Mouse (Mus musculus) forebrain, postnatal 0 days (tissue): ENCODE data around the gene Tmem217. TPM values are rescaled to one million over a fixed set of nuclear protein-coding genes. Genes with fewer than 3 reads are reported as not detected.
"Not testable (repeated sequence)": the region's sequence is repeated elsewhere in the genome, so short reads cannot be mapped to it uniquely, and the experiment has no call there.

ENCODE experiments used
- ATAC-seq: fragments of 200-750 bp; cut with Nextera tagmentation; 2 replicates; pipeline ENCODE4 v1.8.0; 2017; ENCODE audit warnings: mild to moderate bottlenecking, moderate library complexity
- DNase-seq: peaks from one replicate; pipeline ENCODE4 v3.0.0-alpha.2; 2015
- H3K27ac ChIP-seq: fragments of 300-500 bp; sonication (generic); 2 replicates; pipeline ENCODE4 v1.5.1; 2014; ENCODE audit warnings: low read depth, mild to moderate bottlenecking, antibody characterized with exemption, low read length, moderate library complexity, mixed read lengths
- H3K27me3 ChIP-seq: fragments of 300-500 bp; sonication (generic); 2 replicates; pipeline ENCODE4 v1.6.1; 2014; ENCODE audit warnings: mild to moderate bottlenecking, low read length, mixed read lengths; ENCODE audit not compliant: insufficient read depth
- H3K36me3 ChIP-seq: fragments of 300-500 bp; sonication (generic); 2 replicates; pipeline ENCODE4 v1.6.1; 2014; ENCODE audit warnings: mild to moderate bottlenecking, moderate library complexity; ENCODE audit not compliant: insufficient read depth
- H3K4me1 ChIP-seq: fragments of 300-500 bp; sonication (generic); 2 replicates; pipeline ENCODE4 v1.6.1; 2014; ENCODE audit warnings: antibody characterized with exemption; ENCODE audit not compliant: insufficient read depth
- H3K4me2 ChIP-seq: fragments of 300-500 bp; sonication (generic); 2 replicates; pipeline ENCODE4 v1.6.1; 2014; ENCODE audit warnings: low read depth, mild to moderate bottlenecking, moderate library complexity
- H3K4me3 ChIP-seq: fragments of 300-500 bp; sonication (generic); 2 replicates; pipeline ENCODE4 v1.5.1; 2014; ENCODE audit warnings: low read depth, low read length, mixed read lengths
- H3K9ac ChIP-seq: fragments of 300-500 bp; sonication (generic); 2 replicates; pipeline ENCODE4 v1.6.1; 2014; ENCODE audit warnings: mild to moderate bottlenecking
- H3K9me3 ChIP-seq: fragments of 300-500 bp; sonication (generic); 2 replicates; pipeline ENCODE4 v1.6.1; 2016; ENCODE audit warnings: low read length
- CTCF ChIP-seq: sonication (generic); IDR thresholded peaks from 2 replicates; pipeline ENCODE4 v1.5.1; 2016; ENCODE audit warnings: antibody characterized with exemption, control low read depth, low read depth
- WGBS: fragments of 180-500 bp; shearing (Covaris S2); extraction: QIAGEN DNeasy Blood & Tissue Kit; methylation state at CpG from one replicate; pipeline ENCODE4 v1.1.7; 2014; 5-methylcytosine and 5-hydroxymethylcytosine counted together
- polyA plus RNA-seq: library from polyadenylated mRNA; unstranded; fragments of >200 nt; fragmentation: Nextera tagmentation; extraction: Ambion mirVana; gene quantifications from 2 replicates; pipeline ENCODE4 v1.2.1, GENCODE M21; 2015
- total RNA-seq: library from RNA; depleted of rRNA; stranded (reverse); fragments of >200 nt; gene quantifications from 2 replicates; pipeline ENCODE4 v1.2.3, GENCODE M21; 2014

Tmem217 gene
- total and polyA plus RNA-seq, 2 experiments from 2014 or later, result 0.74 TPM; not detected in 1

DNA sequence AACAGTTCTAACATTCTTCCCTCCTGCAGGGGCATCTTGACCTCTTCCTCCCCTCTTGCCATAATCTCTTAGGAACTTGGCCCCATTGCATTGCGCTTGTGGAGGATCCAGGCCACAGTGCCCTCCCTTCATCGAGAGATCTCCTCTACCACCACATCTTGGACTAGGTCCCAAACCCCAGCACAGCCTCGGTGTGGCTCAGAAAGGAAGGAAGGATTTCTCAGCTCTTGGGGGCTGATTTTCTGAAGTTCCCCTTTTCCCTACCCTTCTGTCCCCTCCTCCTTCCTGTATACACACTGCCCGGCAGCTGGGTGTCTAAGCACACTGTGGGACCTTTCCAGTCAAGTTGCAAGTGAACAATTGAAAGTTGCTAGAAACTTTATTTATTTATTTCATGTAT, 54.2 kb downstream of the Tmem217 start:
- Histone ChIP-seq H3K27me3 (no peaks in the 10 kb centered on the region), H3K4me1 (no peaks in the 10 kb centered on the region), H3K36me3 (peaks cover 5% of the 10 kb centered on the region; the same call in 1 of the 2 replicates), H3K27ac (no peak overlapping the region), H3K9me3 (no peaks in the 10 kb centered on the region), H3K9ac (no peak overlapping the region), H3K4me3 (no peak overlapping the region), H3K4me2 (no peak overlapping the region)
- no peak for ATAC-seq
- TF ChIP-seq CTCF, result no peak
- 54% methylated on average over 4 of the region's 4 CpGs for WGBS
- DNase-seq, result no peak

DNA sequence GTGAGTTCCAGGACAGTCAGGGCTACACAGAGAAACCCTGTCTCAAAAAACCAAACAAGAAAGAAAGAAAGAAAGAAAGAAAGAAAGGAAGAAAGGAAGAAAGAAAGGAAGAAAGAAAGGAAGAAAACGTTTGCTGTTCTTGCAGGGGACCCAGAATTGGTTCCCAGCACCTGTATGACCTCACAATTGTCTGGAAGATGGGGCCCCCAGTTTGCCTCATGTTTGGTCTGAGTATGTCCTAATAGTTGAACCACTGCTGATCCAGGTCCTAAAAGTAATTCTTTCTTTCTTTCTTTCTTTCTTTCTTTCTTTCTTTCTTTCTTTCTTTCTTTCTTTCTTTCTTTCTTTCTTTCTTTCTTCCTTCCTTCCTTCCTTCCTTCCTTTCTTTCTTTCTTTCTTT, 54.7 kb downstream of the Tmem217 start:
- not testable (repeated sequence) for H3K4me3 ChIP-seq, H3K9ac ChIP-seq, H3K9me3 ChIP-seq, H3K27ac ChIP-seq, H3K4me1 ChIP-seq, H3K4me2 ChIP-seq, H3K27me3 ChIP-seq, H3K36me3 ChIP-seq, DNase-seq, ATAC-seq
- WGBS, result 63% methylated on average over 1 of the region's 1 CpGs

DNA sequence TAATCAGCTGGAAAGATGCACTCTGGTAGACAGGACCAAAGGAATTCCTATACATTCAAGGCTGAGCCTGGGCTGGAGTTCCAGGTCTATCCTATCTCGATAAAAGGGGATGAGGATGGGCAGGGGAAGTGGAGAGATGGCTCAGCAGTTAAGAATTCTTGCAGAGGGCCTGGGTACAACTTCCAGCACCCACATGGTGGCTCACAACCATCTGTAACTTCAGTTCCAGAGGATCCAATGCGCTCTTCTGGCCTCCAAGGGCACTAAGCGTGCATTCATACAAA, 55.2 kb downstream of the Tmem217 start:
- Histone ChIP-seq H3K27me3 (no peaks in the 10 kb centered on the region), H3K36me3 (peaks cover 5% of the 10 kb centered on the region; the same call in 1 of the 2 replicates), H3K4me1 (no peaks in the 10 kb centered on the region), H3K4me2 (no peak overlapping the region), H3K9me3 (no peaks in the 10 kb centered on the region), H3K9ac (no peak overlapping the region), H3K4me3 (no peak overlapping the region), H3K27ac (no peak overlapping the region)
- WGBS, result 97% methylated on average over 3 of the region's 3 CpGs
- ATAC-seq, result no peak
- no peak for DNase-seq
- TF ChIP-seq CTCF, result no peak

DNA sequence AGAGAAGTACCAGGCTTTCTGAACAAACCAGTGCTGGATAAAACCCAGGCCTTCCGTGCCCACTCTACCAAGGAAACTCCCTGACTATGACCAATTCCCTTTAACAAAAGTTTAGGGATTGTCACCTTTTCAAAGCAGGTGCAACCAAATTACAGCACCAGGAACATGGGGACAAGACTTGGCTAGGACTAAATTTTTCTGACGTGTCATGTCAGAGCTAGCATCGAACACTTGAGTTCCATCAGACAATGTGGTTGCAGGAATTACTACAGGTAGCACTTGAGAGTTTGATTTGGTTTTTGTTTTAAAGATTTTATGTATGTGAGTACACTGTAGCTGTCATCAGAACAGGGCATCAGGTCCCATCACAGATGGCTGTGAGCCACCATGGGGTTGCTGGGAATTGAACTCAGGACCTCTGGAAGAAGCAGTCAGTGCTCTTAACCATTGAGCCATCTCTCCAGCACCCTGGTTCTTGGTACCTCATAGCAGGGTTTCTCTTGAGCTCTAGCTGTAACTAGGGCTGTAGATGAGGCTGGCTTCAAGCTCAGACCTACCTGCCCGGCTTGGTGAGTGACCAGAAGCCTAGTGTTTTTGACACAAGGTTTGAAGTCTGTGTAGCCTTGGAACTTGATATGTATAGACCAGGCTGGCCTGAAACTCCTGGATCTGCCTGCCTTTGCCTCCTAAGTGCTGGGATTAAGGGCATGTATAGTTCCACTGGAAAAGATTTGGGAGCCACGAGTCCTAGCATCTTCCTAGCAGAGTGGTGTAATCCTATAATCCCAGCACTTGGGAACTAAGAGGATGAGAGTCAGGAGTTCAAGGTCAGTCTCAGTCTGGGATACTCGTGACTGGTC, 55.7 kb downstream of the Tmem217 start:
- DNase-seq (no peak), ATAC-seq (no peak)
- Histone ChIP-seq H3K36me3 (peaks cover 5% of the 10 kb centered on the region; the same call in 1 of the 2 replicates), H3K4me2 (no peak overlapping the region), H3K27ac (no peak overlapping the region), H3K27me3 (no peaks in the 10 kb centered on the region), H3K4me1 (no peaks in the 10 kb centered on the region), H3K9me3 (no peaks in the 10 kb centered on the region), H3K9ac (no peak overlapping the region), H3K4me3 (no peak overlapping the region)
- 75% methylated on average over 6 of the region's 6 CpGs for WGBS
- no peak for TF ChIP-seq CTCF

DNA sequence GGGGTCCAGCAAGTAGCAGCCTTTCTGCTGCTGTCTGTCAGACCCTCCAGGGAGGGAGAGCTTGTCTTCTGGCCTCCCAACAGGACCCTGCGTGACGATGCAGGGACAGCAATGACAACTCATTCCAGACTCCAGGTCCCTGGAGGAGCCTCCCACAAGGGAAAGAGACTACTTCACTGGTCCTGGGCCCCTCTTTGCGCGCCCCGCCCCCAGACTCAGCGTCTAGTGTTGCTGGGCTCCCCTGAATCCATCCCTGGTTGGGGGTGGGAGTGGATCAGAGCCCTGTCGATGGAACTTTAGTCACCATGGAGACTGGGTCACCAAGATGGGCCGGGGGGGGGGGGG, 57.5 kb downstream of the Tmem217 start:
- H3K4me2 ChIP-seq, result no peak overlapping the region
- H3K27ac ChIP-seq, result no peak overlapping the region
- H3K27me3 ChIP-seq, result no peaks in the 10 kb centered on the region
- WGBS, result 67% methylated on average over 7 of the region's 8 CpGs
- H3K4me3 ChIP-seq, result no peak overlapping the region
- H3K36me3 ChIP-seq, result peaks cover 5% of the 10 kb centered on the region; the same call in 1 of the 2 replicates
- no peak for DNase-seq
- TF ChIP-seq CTCF, result no peak
- no peak for ATAC-seq
- H3K9ac ChIP-seq, result no peak overlapping the region
- H3K9me3 ChIP-seq, result no peaks in the 10 kb centered on the region
- H3K4me1 ChIP-seq, result no peaks in the 10 kb centered on the region

DNA sequence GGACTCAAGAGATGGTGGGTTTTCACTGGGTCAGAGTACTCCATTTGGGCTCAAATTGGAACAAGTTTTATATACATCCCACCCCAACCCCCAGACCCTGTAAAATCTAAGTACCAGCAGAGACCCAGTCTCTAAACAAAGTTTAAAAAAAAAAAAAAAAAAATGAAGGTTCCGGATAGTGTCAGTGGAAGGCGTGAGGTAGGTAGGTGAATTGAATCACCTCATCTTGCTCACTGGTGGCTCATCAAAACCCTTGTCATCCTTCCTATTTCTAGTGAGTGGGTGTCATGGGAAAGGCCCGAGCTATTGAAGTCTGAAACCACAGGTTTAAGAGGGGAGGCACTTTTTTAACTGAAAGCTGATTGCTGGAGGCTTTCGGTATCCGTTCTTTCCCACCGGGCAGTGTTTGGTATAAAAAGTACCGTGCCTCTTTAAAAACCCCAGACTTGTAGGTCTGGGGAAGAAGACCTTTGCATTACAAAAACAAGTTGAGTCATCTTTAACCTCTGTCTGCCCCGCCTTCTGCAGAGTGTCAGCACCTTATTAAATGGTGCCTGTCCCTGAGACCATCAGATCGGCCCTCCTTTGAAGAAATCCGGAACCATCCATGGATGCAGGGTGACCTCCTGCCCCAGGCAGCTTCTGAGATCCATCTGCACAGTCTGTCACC, 58.0 kb downstream of the Tmem217 start:
- Histone ChIP-seq H3K9ac (no peak overlapping the region), H3K4me3 (no peak overlapping the region), H3K27ac (no peak overlapping the region), H3K27me3 (no peaks in the 10 kb centered on the region), H3K9me3 (no peaks in the 10 kb centered on the region), H3K4me1 (no peaks in the 10 kb centered on the region), H3K36me3 (peaks cover 5% of the 10 kb centered on the region; the same call in 1 of the 2 replicates), H3K4me2 (no peak overlapping the region)
- 77% methylated on average over 10 of the region's 10 CpGs for WGBS
- no peak for DNase-seq
- ATAC-seq, result no peak
- no peak for TF ChIP-seq CTCF

DNA sequence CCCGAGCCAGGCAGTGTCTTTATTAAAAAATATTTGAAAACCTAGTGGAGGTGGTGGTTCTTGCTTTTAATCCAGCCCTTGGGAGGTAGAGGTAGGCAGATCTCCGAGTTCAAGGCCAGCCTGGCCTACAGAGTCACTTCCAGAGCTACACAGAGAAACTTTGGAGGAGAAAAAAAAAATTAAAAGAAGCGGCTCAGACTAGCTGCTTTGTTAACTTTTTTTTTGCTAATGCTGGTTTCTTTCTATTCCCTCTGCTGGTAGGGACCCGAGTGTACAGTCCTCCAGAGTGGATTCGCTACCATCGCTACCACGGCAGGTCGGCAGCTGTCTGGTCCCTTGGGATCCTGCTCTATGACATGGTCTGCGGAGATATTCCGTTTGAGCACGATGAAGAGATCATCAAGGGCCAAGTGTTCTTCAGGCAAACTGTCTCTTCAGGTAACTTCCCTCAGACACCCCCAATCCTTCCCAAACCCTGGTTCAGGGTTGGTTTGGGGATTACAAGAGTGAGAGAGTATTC, 58.7 kb downstream of the Tmem217 start:
- ATAC-seq (no peak), DNase-seq (no peak)
- WGBS, result 81% methylated on average over 11 of the region's 11 CpGs
- Histone ChIP-seq H3K27ac (no peak overlapping the region), H3K4me2 (no peak overlapping the region), H3K4me3 (no peak overlapping the region), H3K27me3 (no peaks in the 10 kb centered on the region), H3K9me3 (no peaks in the 10 kb centered on the region), H3K9ac (no peak overlapping the region), H3K4me1 (no peaks in the 10 kb centered on the region), H3K36me3 (peaks cover 5% of the 10 kb centered on the region; the same call in 1 of the 2 replicates)
- no peak for TF ChIP-seq CTCF
